Mouse (Mus musculus): ENCODE measurements at regions not wholly inside any gene's neighbourhood (a gene's known extent, or its start where the extent isn't known, plus 50 kb on each side); places are given as distances from the start of the nearest gene placed in this dataset.

DNA sequence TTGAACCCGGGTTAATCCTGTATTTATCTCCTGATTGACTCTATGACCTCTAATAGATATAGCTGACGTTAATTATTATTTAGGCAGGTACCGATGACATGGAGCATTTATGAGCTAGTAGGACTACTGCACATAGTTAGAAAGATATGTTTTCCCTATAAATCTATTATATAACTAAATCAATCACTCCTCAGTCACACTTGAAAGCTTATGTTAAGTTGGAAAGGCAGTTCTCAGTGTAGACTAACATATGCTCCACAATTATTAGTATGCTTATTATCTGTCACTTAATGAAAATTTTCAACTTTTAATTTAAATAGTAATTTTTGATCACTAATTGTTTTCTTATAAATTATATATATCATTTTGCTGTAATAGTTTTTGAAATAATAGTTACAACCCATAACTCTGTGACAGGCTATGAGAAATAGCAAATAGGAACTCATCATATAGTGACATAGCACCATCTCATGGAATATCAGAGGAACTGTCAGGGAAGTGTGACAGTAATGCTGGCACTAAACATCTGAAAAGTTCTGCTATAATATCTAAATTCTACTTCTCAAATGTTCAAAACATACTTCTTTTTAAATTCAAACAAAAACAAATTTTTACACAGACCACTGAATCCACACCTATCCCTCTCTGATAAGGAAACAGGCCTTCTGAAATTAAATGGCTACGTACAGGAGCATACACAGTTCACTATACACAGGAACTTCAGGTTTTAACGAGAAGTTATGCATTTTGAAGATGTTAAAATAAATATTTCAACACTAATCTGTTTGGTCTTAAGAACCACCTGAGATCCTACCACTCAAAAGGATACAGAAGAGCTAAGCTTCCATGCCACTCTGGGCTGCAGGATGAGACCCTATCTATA, 75.3 kb upstream of the Map2 start:
- Histone ChIP-seq H3K4me2 (replicated peaks) (no peak overlapping the region), H3K27me3 (no peaks in the 10 kb centered on the region), H3K4me3 (replicated peaks) (no peak overlapping the region), H3K27ac (no peak overlapping the region), H3K36me3 (no peaks in the 10 kb centered on the region), H3K4me1 (replicated peaks) (no peaks in the 10 kb centered on the region), H3K9ac (replicated peaks) (no peak overlapping the region), H3K9me3 (no peaks in the 10 kb centered on the region)
- peak; percentile 73 for ATAC-seq
- 83% methylated on average over 5 of the region's 5 CpGs for WGBS

GRCm38 (mm10) chr1:66101419-66101818, 73.7 kb upstream of the Map2 start:
- Histone ChIP-seq H3K4me1 (replicated peaks) (no peaks in the 10 kb centered on the region), H3K27me3 (no peaks in the 10 kb centered on the region), H3K4me2 (replicated peaks) (no peak overlapping the region), H3K9me3 (no peaks in the 10 kb centered on the region), H3K27ac (no peak overlapping the region), H3K36me3 (no peaks in the 10 kb centered on the region), H3K4me3 (replicated peaks) (no peak overlapping the region), H3K9ac (replicated peaks) (no peak overlapping the region)
- ATAC-seq: no peak
- WGBS: 38% methylated on average over 2 of the region's 2 CpGs

- H3K9me3 ChIP-seq: no peaks in the 10 kb centered on the region
- 50% methylated on average over 1 of the region's 1 CpGs for WGBS
- H3K4me3 ChIP-seq (replicated peaks): no peak overlapping the region
- no peaks in the 10 kb centered on the region for H3K4me1 ChIP-seq (replicated peaks)
- no peaks in the 10 kb centered on the region for H3K27me3 ChIP-seq
- no peaks in the 10 kb centered on the region for H3K36me3 ChIP-seq
- H3K27ac ChIP-seq: no peak overlapping the region
- no peak for ATAC-seq
- no peak overlapping the region for H3K4me2 ChIP-seq (replicated peaks)
- H3K9ac ChIP-seq (replicated peaks): no peak overlapping the region
Observed at GRCm38 (mm10) chr1:66104493-66104892, 70.6 kb upstream of the Map2 start.

DNA sequence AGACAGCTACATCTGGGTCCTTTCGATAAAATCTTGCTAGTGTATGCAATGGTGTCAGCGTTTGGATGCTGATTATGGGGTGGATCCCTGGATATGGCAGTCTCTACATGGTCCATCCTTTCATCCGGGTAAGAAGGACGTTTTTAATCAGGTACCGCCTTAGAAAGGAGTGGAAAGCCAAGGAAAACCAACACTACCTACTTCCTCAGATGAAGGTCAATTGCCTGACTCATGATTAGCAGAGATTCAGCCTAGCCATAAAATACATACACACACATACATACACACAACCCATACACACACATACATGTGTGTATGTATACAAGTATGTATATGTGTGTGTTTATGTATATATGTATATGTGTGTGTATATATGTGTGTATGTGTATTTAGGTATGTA, 69.9 kb upstream of the Map2 start:
- no peak overlapping the region for H3K27ac ChIP-seq

DNA sequence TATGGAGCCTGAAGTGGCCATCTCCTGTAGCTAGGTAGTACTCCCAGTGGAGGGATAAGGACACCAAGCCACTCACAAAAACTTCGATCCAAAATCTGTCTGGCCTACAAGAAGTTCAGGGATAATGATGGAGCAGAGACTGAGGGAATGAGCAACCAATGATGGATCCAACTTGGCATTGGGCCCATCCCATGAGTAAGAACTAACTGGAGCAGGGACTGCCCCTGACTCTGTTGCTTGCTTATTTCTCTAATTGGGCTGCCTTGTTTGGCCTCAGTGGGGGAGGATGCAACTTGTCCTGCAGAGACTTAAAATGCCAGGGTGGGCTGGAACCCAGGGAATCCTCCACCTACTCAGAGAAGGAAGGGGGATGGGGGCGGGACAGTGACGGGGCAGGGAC, 67.0 kb upstream of the Map2 start:
- Histone ChIP-seq H3K9me3 (no peaks in the 10 kb centered on the region), H3K27me3 (no peaks in the 10 kb centered on the region), H3K36me3 (no peaks in the 10 kb centered on the region), H3K9ac (replicated peaks) (no peak overlapping the region), H3K4me1 (replicated peaks) (no peaks in the 10 kb centered on the region), H3K27ac (no peak overlapping the region), H3K4me2 (replicated peaks) (no peak overlapping the region), H3K4me3 (replicated peaks) (no peak overlapping the region)
- no peak for ATAC-seq
- WGBS: 78% methylated on average over 3 of the region's 3 CpGs

More for the DNA sequence above, 69.9 kb upstream of the Map2 start:
- Histone ChIP-seq H3K9me3 (no peaks in the 10 kb centered on the region), H3K4me2 (replicated peaks) (no peak overlapping the region), H3K4me3 (replicated peaks) (no peak overlapping the region), H3K27me3 (no peaks in the 10 kb centered on the region), H3K9ac (replicated peaks) (no peak overlapping the region), H3K4me1 (replicated peaks) (no peaks in the 10 kb centered on the region), H3K36me3 (no peaks in the 10 kb centered on the region)
- no peak for ATAC-seq
- 87% methylated on average over 5 of the region's 5 CpGs for WGBS

GRCm38 (mm10) chr1:66113916-66114315, 61.2 kb upstream of the Map2 start:
- Histone ChIP-seq H3K4me1 (replicated peaks) (0 out of 2 replicates have a peak, but pooled peaks cover 3% of the 10 kb centered on the region), H3K4me3 (replicated peaks) (no peak overlapping the region), H3K4me2 (replicated peaks) (no peak overlapping the region), H3K9me3 (peaks cover 4% of the 10 kb centered on the region), H3K9ac (replicated peaks) (no peak overlapping the region), H3K27ac (no peak overlapping the region), H3K36me3 (no peaks in the 10 kb centered on the region), H3K27me3 (no peaks in the 10 kb centered on the region)
- ATAC-seq: no peak
- 81% methylated on average over 1 of the region's 1 CpGs for WGBS

DNA sequence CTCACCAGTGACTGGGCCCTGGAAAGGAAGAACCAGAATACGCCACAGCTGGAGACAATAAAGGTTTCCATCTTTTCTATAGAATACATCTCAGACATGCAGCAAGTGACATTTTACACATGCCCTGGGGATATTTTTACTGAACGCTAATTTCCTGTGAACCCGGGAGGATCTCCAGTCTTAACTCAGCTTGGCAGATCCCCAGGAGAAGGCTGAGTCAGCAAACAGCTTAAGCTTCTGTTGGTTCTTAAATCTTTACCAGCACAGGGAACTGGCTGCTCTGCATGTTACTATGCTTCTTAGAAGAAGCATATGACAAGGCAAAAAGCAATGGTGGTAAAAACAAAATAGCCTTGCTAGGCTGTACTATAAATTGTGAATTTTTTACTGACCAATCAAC, 59.7 kb upstream of the Map2 start:
- no peak overlapping the region for H3K4me2 ChIP-seq (replicated peaks)
- no peak overlapping the region for H3K4me3 ChIP-seq (replicated peaks)
- H3K9me3 ChIP-seq: peaks cover 4% of the 10 kb centered on the region
- H3K9ac ChIP-seq (replicated peaks): no peak overlapping the region
- ATAC-seq: no peak
- no peak overlapping the region for H3K27ac ChIP-seq
- H3K4me1 ChIP-seq (replicated peaks): 0 out of 2 replicates have a peak, but pooled peaks cover 3% of the 10 kb centered on the region
- H3K36me3 ChIP-seq: no peaks in the 10 kb centered on the region
- H3K27me3 ChIP-seq: no peaks in the 10 kb centered on the region
- 58% methylated on average over 3 of the region's 3 CpGs for WGBS
